8 mouse cellular contexts compared by ENCODE assay signal in genomic region chr1:161130726-161131664, GRCm38 (mm10). TPM values are rescaled to one million over a fixed set of nuclear protein-coding genes. Genes with fewer than 3 reads are reported as not detected.
A peak's percentile ranks its signal among the peaks of the same experiment; 100 is the strongest.
DNase-seq lines count a peak whose midpoint lies in the region; ATAC-seq and TF ChIP-seq lines count a peak whose summit lies in the region.

Klhl20 (minus strand) TSS chr1:161131511.

- ATAC-seq in common myeloid progenitor, adult 5-6 weeks (replicated peaks; ENCODE audit: low read depth, poor library complexity, severe bottlenecking): peak; percentile 100
- peak; percentile 98 for ATAC-seq in hindbrain, postnatal 0 days
- peak; percentile 99 for ATAC-seq in megakaryocyte, adult 5-6 weeks (ENCODE audit: poor library complexity, severe bottlenecking)

- DNase-seq in ZHBTc4 (ENCODE audit: low read depth, low spot score): peak; percentile 97
- DNase-seq in gastrocnemius, adult 2 months: peak; percentile 94
- DNase-seq in hindbrain, postnatal 0 days (ENCODE audit: low spot score): peak; percentile 97
- peak; percentile 93 to 97 for DNase-seq in left cerebral cortex, adult 2 months (ENCODE audit: extremely low spot score in 1 of 2, low spot score in 2 of 2)
- DNase-seq in right cerebral cortex, adult 2 months (ENCODE audit: low spot score in 2 of 2): peak; percentile 96 to 99
- DNase-seq in urinary bladder, postnatal 14 days (ENCODE audit: low spot score): peak; percentile 92

- TF ChIP-seq CTCF in gastrocnemius, adult 2 months (IDR thresholded peaks at IDR 0.05): no peak; the same call in 1 of the 2 replicates
- TF ChIP-seq CTCF in hindbrain, postnatal 0 days (IDR thresholded peaks at IDR 0.05; ENCODE audit: low read depth): peak; percentile 33
- TF ChIP-seq CTCF in left cerebral cortex, adult 2 months (IDR thresholded peaks at IDR 0.05): no peak; the same call in 1 of the 2 replicates

- no peaks in the 10 kb centered on the region for H3K9me3 ChIP-seq in hindbrain, postnatal 0 days (ENCODE audit: low read length)

- 2% methylated on average over 41 of the region's 41 CpGs for WGBS in hindbrain, postnatal 0 days

- intact Hi-C loops in gastrocnemius, adult 2 months (cut with DNase I): loop anchor here (5.0 kb wide), 1 partner anchor 66 kb away; no protein-coding TSS in a partner anchor
- intact Hi-C loops in left cerebral cortex, adult 2 months (cut with DNase I): loop anchor here (2.0 to 5.0 kb wide), 2 partner anchors 60 to 121 kb away; partner anchors contain the start of genes Cenpl, Dars2 and Prdx6

- H3K4me1 ChIP-seq in hindbrain, postnatal 0 days (ENCODE audit: insufficient read depth, low read length): peaks cover 4% of the 10 kb centered on the region; the same call in 1 of the 2 replicates

- H3K4me3 ChIP-seq in gastrocnemius, adult 2 months: peak within 1 kb of the TSS; percentile 98
- H3K4me3 ChIP-seq in hindbrain, postnatal 0 days (ENCODE audit: low read length): peak within 1 kb of the TSS; percentile 95
- H3K4me3 ChIP-seq in left cerebral cortex, adult 2 months: peak within 1 kb of the TSS; percentile 64

- no peaks in the 10 kb centered on the region for H3K27me3 ChIP-seq in hindbrain, postnatal 0 days (ENCODE audit: insufficient read depth, low read length)

- peak within 1 kb of the TSS; percentile 85 for H3K27ac ChIP-seq in gastrocnemius, adult 2 months
- H3K27ac ChIP-seq in hindbrain, postnatal 0 days: peak within 1 kb of the TSS; percentile 86
- H3K27ac ChIP-seq in left cerebral cortex, adult 2 months: peak within 1 kb of the TSS; percentile 90

- peak within 1 kb of the TSS; percentile 81 for H3K9ac ChIP-seq in hindbrain, postnatal 0 days (replicated peaks; ENCODE audit: low read length)

- peak within 1 kb of the TSS; percentile 80 for H3K4me2 ChIP-seq in hindbrain, postnatal 0 days (ENCODE audit: low read depth, low read length)

- 0 out of 2 replicates have a peak, but pooled peaks cover 3% of the 10 kb centered on the region for H3K36me3 ChIP-seq in hindbrain, postnatal 0 days (ENCODE audit: insufficient read depth, low read length)

RNA-seq across cellular contexts. Expression of gene Klhl20, which starts in this region (rescaled TPM):
- total RNA-seq in common myeloid progenitor, adult 5-6 weeks (2017): 17.2 and 22.6 TPM in 2 replicates
- 1 to 10 TPM; 7.2 to 8.2 TPM for total RNA-seq in gastrocnemius, adult 2 months (2021)
- 15.1 and 23.3 TPM in 2 replicates for total RNA-seq in hindbrain, postnatal 0 days (2014; rRNA removed)
- 15.0 and 15.4 TPM in 2 replicates for polyA plus RNA-seq in hindbrain, postnatal 0 days (2015; fragmentation: Nextera tagmentation; extraction: Ambion mirVana)
- 10 to 100 TPM; 14.5 to 17.5 TPM for total RNA-seq in left cerebral cortex, adult 2 months (2021)
- total RNA-seq in megakaryocyte, adult 5-6 weeks (2015): 28.1 and 30.4 TPM in 2 replicates
- total RNA-seq in megakaryocyte, adult 5-6 weeks (2017): 20.3 and 23.0 TPM in 2 replicates

Comparison
In these comparisons a context has a peak if more than half of its experiments do, and no peak if none do; other contexts are left out.
1. Peak in every context shown above with its lines: DNase-seq, ATAC-seq, H3K4me3 ChIP-seq and H3K27ac ChIP-seq.